Mouse (Mus musculus) cortical plate, adult 2 months (tissue): ENCODE measurements around the gene Efcc1.

Experiments
- CTCF ChIP-seq: fragments of 200-500 bp; IDR thresholded peaks from 2 replicates; pipeline ENCODE4 v1.5.1; 2011; ENCODE audit warnings: mild to moderate bottlenecking, control low read depth, low read length; ENCODE audit not compliant: insufficient read depth; ENCODE audit errors: extremely low read depth
- POLR2A ChIP-seq: fragments of 200-500 bp; IDR thresholded peaks from 2 replicates; pipeline ENCODE4 v1.6.1; 2011; ENCODE audit warnings: mild to moderate bottlenecking, low read length, control low read depth; ENCODE audit not compliant: insufficient read depth; ENCODE audit errors: extremely low read depth

DNA sequence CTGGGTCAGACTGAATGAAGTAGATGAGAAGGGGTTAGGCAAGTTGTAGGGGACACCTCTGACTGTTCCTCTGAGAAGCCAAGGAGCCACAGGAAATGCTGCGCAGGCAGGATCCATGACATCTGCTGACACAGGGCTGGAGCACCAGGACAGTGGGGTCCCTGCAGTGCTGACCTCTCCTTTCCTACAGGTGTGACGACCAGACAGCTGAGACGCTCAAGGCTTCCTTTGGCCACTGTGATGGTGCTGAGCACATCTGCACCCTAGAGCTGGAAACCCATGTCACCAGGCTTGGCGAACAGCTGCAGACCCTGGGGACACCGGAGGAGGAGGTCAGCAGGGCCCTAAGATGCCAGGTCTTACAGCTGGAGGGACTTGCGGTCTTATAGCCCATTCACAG, 20.9 kb downstream of the Efcc1 start:
- no peak for TF ChIP-seq CTCF
- no peak for TF ChIP-seq POLR2A
